Mouse (Mus musculus) heart, adult 2 months (tissue): ENCODE results near the gene Grk6. TPM values are rescaled to one million over a fixed set of nuclear protein-coding genes. Genes with fewer than 3 reads are reported as not detected.
A peak's percentile ranks its signal among the peaks of the same experiment; 100 is the strongest.

ENCODE experiments used
- DNase-seq, 2 experiments: peaks; one replicate each; pipeline ENCODE4 v3.0.0; 2021
- H3K27ac ChIP-seq: fragments of 200-600 bp; 2 replicates; pipeline ENCODE4 v1.8.1; 2022
- H3K27me3 ChIP-seq: fragments of 200-500 bp; 2 replicates; pipeline ENCODE4 v1.6.1; 2012; ENCODE audit warnings: mild to moderate bottlenecking, low read length, inconsistent platforms, mixed read lengths; ENCODE audit not compliant: control insufficient read depth, insufficient read depth
- H3K36me3 ChIP-seq: fragments of 200-500 bp; 2 replicates; pipeline ENCODE4 v1.6.1; 2012; ENCODE audit warnings: low read length, inconsistent platforms; ENCODE audit not compliant: control insufficient read depth, insufficient read depth
- H3K4me1 ChIP-seq: fragments of 200-500 bp; 2 replicates; pipeline ENCODE4 v1.6.1; 2011; ENCODE audit warnings: low read length; ENCODE audit not compliant: control insufficient read depth, insufficient read depth
- H3K4me3 ChIP-seq: fragments of 200-600 bp; 2 replicates; pipeline ENCODE4 v1.8.1; 2022
- H3K79me2 ChIP-seq: fragments of 200-500 bp; replicated peaks from 2 replicates; pipeline ENCODE4 v1.6.1; 2012; ENCODE audit warnings: mild to moderate bottlenecking, inconsistent platforms, low read length, moderate library complexity, mixed read lengths; ENCODE audit not compliant: control insufficient read depth, insufficient read depth
- H3K9ac ChIP-seq: fragments of 200-500 bp; 2 replicates; pipeline ENCODE4 v1.6.1; 2012; ENCODE audit warnings: low read depth, mild to moderate bottlenecking, control low read depth, inconsistent platforms, low read length, mixed read lengths
- CTCF ChIP-seq: fragments of 200-600 bp; IDR thresholded peaks from 2 replicates; pipeline ENCODE4 v1.8.1; 2022; ENCODE audit warnings: antibody characterized with exemption, mild to moderate bottlenecking, moderate library complexity
- EP300 ChIP-seq: fragments of 200-500 bp; IDR thresholded peaks from 2 replicates; pipeline ENCODE4 v1.6.1; 2011; ENCODE audit warnings: low read depth, low read length, control low read depth; ENCODE audit not compliant: insufficient read depth
- POLR2A ChIP-seq: fragments of 200-500 bp; IDR thresholded peaks from 2 replicates; pipeline ENCODE4 v1.6.1; 2011; ENCODE audit warnings: mild to moderate bottlenecking, low read depth, low read length, control low read depth; ENCODE audit not compliant: insufficient read depth
- WGBS: fragments of 180-500 bp; shearing (Covaris S2); methylation state at CpG from one replicate; pipeline ENCODE4 v1.1.7; 2018; 5-methylcytosine and 5-hydroxymethylcytosine counted together
- intact Hi-C: fragments of 180-260 bp; cut with DNase I; formaldehyde crosslinking; loops from one replicate; pipeline ENCODE4 v1.15.1; 2025
- polyA plus RNA-seq: library from polyadenylated mRNA; depleted of rRNA; stranded (reverse); fragments of >200 nt; gene quantifications from 2 replicates; pipeline ENCODE4 v1.2.3, GENCODE M21; 2012
- total RNA-seq, 2 experiments: library from RNA; stranded (reverse); gene quantifications; 2 replicates each; pipeline ENCODE4 v1.2.3; 2021

Gene Grk6
- total and polyA plus RNA-seq, 3 experiments: 17.1 to 22.5 (median 19.5) TPM

- TF ChIP-seq CTCF (no peak), POLR2A (no peak), EP300 (no peak)
- Histone ChIP-seq H3K4me3 (no peak overlapping the region), H3K4me1 (peaks cover 6% of the 10 kb centered on the region), H3K79me2 (no peaks in the 10 kb centered on the region), H3K27ac (no peak overlapping the region), H3K36me3 (no peaks in the 10 kb centered on the region), H3K9ac (no peak overlapping the region), H3K27me3 (no peaks in the 10 kb centered on the region)
- DNase-seq: no peak
- intact Hi-C loops: no loop called here
- WGBS: 87% methylated on average over 5 of the region's 5 CpGs
These were observed 30.9 kb downstream of the Grk6 start for GRCm38 (mm10) chr13:55475750-55476149.

- Histone ChIP-seq H3K79me2 (no peaks in the 10 kb centered on the region), H3K27ac (no peak overlapping the region), H3K36me3 (no peaks in the 10 kb centered on the region), H3K9ac (no peak overlapping the region), H3K4me3 (no peak overlapping the region), H3K4me1 (peaks cover 6% of the 10 kb centered on the region), H3K27me3 (no peaks in the 10 kb centered on the region)
- WGBS: 93% methylated on average over 8 of the region's 8 CpGs
- DNase-seq: no peak
- no peak for TF ChIP-seq EP300
- TF ChIP-seq CTCF: no peak
- no peak for TF ChIP-seq POLR2A
- intact Hi-C loops: no loop called here
These were observed 31.4 kb downstream of the Grk6 start for GRCm38 (mm10) chr13:55476256-55476655.

GRCm38 (mm10) chr13:55477492-55477891 lies 32.6 kb downstream of the Grk6 start:
- H3K9ac ChIP-seq: no peak overlapping the region
- H3K4me3 ChIP-seq: no peak overlapping the region
- H3K79me2 ChIP-seq: no peaks in the 10 kb centered on the region
- 71% methylated on average over 16 of the region's 16 CpGs for WGBS
- no peak overlapping the region for H3K27ac ChIP-seq
- H3K36me3 ChIP-seq: no peaks in the 10 kb centered on the region
- no peak for DNase-seq
- H3K27me3 ChIP-seq: no peaks in the 10 kb centered on the region
- peaks cover 6% of the 10 kb centered on the region for H3K4me1 ChIP-seq
- intact Hi-C loops: no loop called here
- TF ChIP-seq CTCF (no peak), POLR2A (no peak), EP300 (no peak)

- H3K4me3 ChIP-seq: no peak overlapping the region
- no peak overlapping the region for H3K27ac ChIP-seq
- no peak overlapping the region for H3K9ac ChIP-seq
- WGBS: 58% methylated on average over 5 of the region's 5 CpGs
- no peaks in the 10 kb centered on the region for H3K79me2 ChIP-seq
- DNase-seq: no peak
- H3K27me3 ChIP-seq: no peaks in the 10 kb centered on the region
- intact Hi-C loops: loop anchor here (2.0 kb wide), 1 partner anchor 37 kb away; no protein-coding TSS in a partner anchor
- H3K4me1 ChIP-seq: peaks cover 5% of the 10 kb centered on the region
- peak; percentile 66 for TF ChIP-seq CTCF
- TF ChIP-seq EP300: no peak
- no peak for TF ChIP-seq POLR2A
- H3K36me3 ChIP-seq: no peaks in the 10 kb centered on the region
These were observed 33.2 kb downstream of the Grk6 start for GRCm38 (mm10) chr13:55478036-55478435.

GRCm38 (mm10) chr13:55479008-55479407 lies 34.1 kb downstream of the Grk6 start:
- Histone ChIP-seq H3K9ac (no peak overlapping the region), H3K36me3 (no peaks in the 10 kb centered on the region), H3K4me1 (peaks cover 4% of the 10 kb centered on the region), H3K27me3 (no peaks in the 10 kb centered on the region), H3K4me3 (no peak overlapping the region), H3K79me2 (no peaks in the 10 kb centered on the region), H3K27ac (peak overlapping the region; percentile 31)
- intact Hi-C loops: loop anchor here (2.0 kb wide), 1 partner anchor 36 kb away; no protein-coding TSS in a partner anchor
- no peak for DNase-seq
- 32% methylated on average over 7 of the region's 7 CpGs for WGBS
- TF ChIP-seq EP300 (no peak), CTCF (no peak), POLR2A (no peak)

GRCm38 (mm10) chr13:55479929-55480328 lies 35.1 kb downstream of the Grk6 start:
- H3K9ac ChIP-seq: no peak overlapping the region
- no peaks in the 10 kb centered on the region for H3K79me2 ChIP-seq
- no peak for DNase-seq
- TF ChIP-seq POLR2A (no peak), EP300 (no peak), CTCF (no peak)
- intact Hi-C loops: loop anchor here (2.0 kb wide), 1 partner anchor 35 kb away; no protein-coding TSS in a partner anchor
- no peak overlapping the region for H3K4me3 ChIP-seq
- H3K27me3 ChIP-seq: no peaks in the 10 kb centered on the region
- H3K27ac ChIP-seq: no peak overlapping the region
- peaks cover 4% of the 10 kb centered on the region for H3K4me1 ChIP-seq
- H3K36me3 ChIP-seq: no peaks in the 10 kb centered on the region
